Mouse (Mus musculus) urinary bladder, postnatal 25 days (tissue): ENCODE measurements around the gene Gnai2.
"Not testable (repeated sequence)": the region's sequence is repeated elsewhere in the genome, so short reads cannot be mapped to it uniquely, and the experiment has no call there.

ENCODE experiments used
- DNase-seq: peaks from one replicate; pipeline ENCODE4 v3.0.0; 2022; ENCODE audit warnings: low spot score

The Gnai2 gene

DNA sequence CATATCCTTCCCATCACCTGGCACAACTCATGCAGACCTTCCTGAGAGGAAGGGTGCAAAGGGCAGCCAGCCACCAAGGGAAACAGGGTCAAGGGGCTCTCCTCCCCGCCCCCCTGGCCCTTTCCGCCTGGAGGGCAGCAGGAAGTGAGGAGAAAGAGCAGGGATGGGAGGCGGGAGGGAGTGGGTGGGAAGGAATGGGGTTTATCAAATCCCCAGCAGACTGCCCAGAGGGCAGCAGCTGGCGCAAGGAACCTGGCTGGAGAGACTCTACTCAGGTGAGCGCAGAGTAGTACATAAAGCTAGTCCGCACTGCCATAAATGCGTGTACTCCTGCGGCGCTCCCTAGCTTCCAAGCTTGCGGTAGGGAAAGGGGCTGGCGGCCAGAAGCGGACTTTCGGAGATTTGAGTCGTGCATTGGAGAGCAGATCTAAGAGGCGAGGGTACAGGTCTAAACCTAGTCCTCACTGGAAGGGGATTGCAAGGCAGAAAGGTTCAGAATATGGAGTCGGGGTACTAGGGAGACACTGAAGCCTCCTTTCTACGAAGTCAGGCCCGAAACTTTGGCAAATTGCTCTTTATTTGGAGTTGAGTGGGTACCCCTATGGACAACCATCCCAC lies 67.4 kb downstream of the Gnai2 start, which contains the start of gene Hyal2:
Gene Hyal2 (plus strand): TSS at position 244 of the 618 bp plus-strand sequence.
- no peak for DNase-seq

DNA sequence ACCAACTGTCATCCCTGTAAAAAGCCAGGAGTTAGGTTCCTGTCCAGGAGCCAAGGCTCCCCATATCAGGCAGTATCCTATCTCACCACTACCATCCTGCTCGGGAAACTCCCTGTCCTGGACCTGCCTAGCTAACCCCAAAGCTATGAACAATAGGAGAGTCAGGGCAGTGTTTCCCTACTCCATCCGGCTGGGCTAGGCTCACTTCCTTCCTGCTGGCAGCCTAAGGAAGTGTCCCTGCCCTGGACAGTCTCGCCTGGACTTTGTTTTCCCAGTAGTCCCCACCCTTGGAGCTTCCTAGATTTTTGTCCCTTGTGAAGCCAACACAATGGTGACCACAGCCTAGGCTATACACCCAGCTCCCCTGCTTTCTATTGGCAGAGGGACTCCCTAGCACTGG lies 68.3 kb downstream of the Gnai2 start:
- DNase-seq, result no peak

- peak; percentile 82 for DNase-seq
Observed at GRCm38 (mm10) chr9:107566041-107566709, 69.0 kb downstream of the Gnai2 start.

DNA sequence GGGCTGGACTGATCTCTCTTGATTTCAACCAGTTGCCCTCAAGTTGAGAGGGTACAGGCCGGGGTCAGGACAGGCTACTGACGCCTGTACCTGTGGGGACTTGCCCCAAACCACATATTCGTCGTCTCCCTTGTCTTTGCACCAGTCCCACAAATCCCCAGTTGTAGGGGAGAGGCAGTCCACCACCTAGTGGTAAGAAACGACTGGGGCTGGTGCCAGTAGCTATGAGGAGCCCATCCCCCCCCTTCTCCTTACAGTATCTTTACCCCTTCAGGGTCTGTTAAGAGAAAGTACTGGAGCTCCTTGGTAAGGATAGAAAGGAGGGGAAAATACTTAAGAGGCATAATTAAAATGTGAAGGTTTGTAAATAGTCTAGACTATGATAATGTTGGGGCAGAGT lies 69.6 kb downstream of the Gnai2 start:
- DNase-seq, result not testable (repeated sequence)
